Comparison of ENCODE assay signal across 9 mouse cellular contexts in the genomic region with DNA sequence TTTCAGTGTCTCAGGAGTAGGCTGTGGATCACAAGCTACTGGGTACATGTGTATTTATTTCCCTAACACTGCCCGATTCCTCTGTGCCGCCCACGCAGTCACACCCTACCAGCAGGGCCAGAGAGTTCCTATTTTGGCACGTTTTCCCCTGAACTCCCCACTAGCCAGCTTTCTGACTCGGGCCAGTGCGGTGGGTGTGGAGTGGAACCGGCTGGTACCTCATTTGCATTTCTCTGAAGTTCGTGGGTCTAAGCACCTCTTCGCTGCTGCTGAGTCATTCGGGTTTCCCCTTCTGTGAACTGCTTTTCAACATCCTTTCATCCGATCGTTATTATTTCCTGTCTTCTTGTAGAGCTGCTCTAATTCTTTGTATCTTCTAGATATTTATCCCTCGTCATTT. TPM values are rescaled to one million over a fixed set of nuclear protein-coding genes. Genes with fewer than 3 reads are reported as not detected.
A peak's percentile ranks its signal among the peaks of the same experiment; 100 is the strongest.
DNase-seq lines count a peak whose midpoint lies in the region; ATAC-seq and TF ChIP-seq lines count a peak whose summit lies in the region.
"Had no signal": no experiment of that assay in that cellular context is flagged by ENCODE, and none has a peak within 500 bp of the region (broad histone marks: within the 10 kb centered on the region; RNA-seq: fewer than 3 reads in every experiment).

No protein-coding gene starts in this region.

- no peak for TF ChIP-seq POLR2A in bone marrow macrophage, adult 2 months (IDR thresholded peaks at IDR 0.05; ENCODE audit: borderline replicate concordance, low read depth, low read length)

- no peaks in the 10 kb centered on the region for H3K36me3 ChIP-seq in macrophage (ENCODE audit: inconsistent target)
- no peaks in the 10 kb centered on the region for H3K36me3 ChIP-seq in kidney, embryonic 15.5 days
- no peaks in the 10 kb centered on the region for H3K36me3 ChIP-seq in neural tube, embryonic 15.5 days
- H3K36me3 ChIP-seq: limb, embryonic 13.5 days had no signal

- no peak overlapping the region for H3K9ac ChIP-seq in kidney, embryonic 15.5 days
- H3K9ac ChIP-seq in neural tube, embryonic 15.5 days (replicated peaks) = no peak overlapping the region
- H3K9ac ChIP-seq: limb, embryonic 13.5 days had no signal

- H3K4me2 ChIP-seq in kidney, embryonic 15.5 days = no peak overlapping the region
- no peak overlapping the region for H3K4me2 ChIP-seq in neural tube, embryonic 15.5 days
- H3K4me2 ChIP-seq: limb, embryonic 13.5 days had no signal

- H3K4me1 ChIP-seq in bone marrow macrophage, adult 2 months (ENCODE audit: control insufficient read depth, insufficient read depth, low read length) = peaks cover 70% of the 10 kb centered on the region
- H3K4me1 ChIP-seq in kidney, embryonic 15.5 days = 0 out of 2 replicates have a peak, but pooled peaks cover 3% of the 10 kb centered on the region
- no peaks in the 10 kb centered on the region for H3K4me1 ChIP-seq in neural tube, embryonic 15.5 days
- H3K4me1 ChIP-seq: limb, embryonic 13.5 days had no signal

- peak overlapping the region; percentile 61 for H3K27ac ChIP-seq in bone marrow macrophage, adult 2 months (ENCODE audit: insufficient read depth, low read depth, low read length)
- peak overlapping the region; percentile 12; the same call in 1 of the 2 replicates for H3K27ac ChIP-seq in macrophage
- H3K27ac ChIP-seq in kidney, embryonic 15.5 days = no peak overlapping the region
- no peak overlapping the region for H3K27ac ChIP-seq in layer of hippocampus, adult 2 months
- H3K27ac ChIP-seq in neural tube, embryonic 15.5 days (replicated peaks) = no peak overlapping the region
- H3K27ac ChIP-seq: limb, embryonic 13.5 days had no signal

- H3K27me3 ChIP-seq in kidney, embryonic 15.5 days = peaks cover 5% of the 10 kb centered on the region; the same call in 1 of the 2 replicates
- no peaks in the 10 kb centered on the region for H3K27me3 ChIP-seq in neural tube, embryonic 15.5 days (replicated peaks)
- H3K27me3 ChIP-seq: limb, embryonic 13.5 days had no signal

- DNase-seq in 3134 (ENCODE audit: extremely low read depth, insufficient read length, low spot score) (peak; percentile 73), A20 (ENCODE audit: low read depth, low spot score) (peak; percentile 85)
- no peak for DNase-seq in cerebellum, adult 11 months
- no peak for DNase-seq in layer of hippocampus, adult 2 months (ENCODE audit: low spot score in 2 of 2)

- H3K4me3 ChIP-seq in bone marrow macrophage, adult 2 months (ENCODE audit: insufficient read depth, low read length) = peak overlapping the region; percentile 4; the same call in 1 of the 2 replicates
- H3K4me3 ChIP-seq in macrophage (ENCODE audit: inconsistent target) = no peak overlapping the region
- no peak overlapping the region for H3K4me3 ChIP-seq in kidney, embryonic 15.5 days (replicated peaks)
- no peak overlapping the region for H3K4me3 ChIP-seq in layer of hippocampus, adult 2 months
- H3K4me3 ChIP-seq in neural tube, embryonic 15.5 days (replicated peaks) = no peak overlapping the region
- H3K4me3 ChIP-seq: limb, embryonic 13.5 days had no signal

- ATAC-seq in kidney, embryonic 15.5 days (replicated peaks; ENCODE audit: low FRiP score) = no peak
- no peak for ATAC-seq in neural tube, embryonic 15.5 days (ENCODE audit: low FRiP score)

- TF ChIP-seq CTCF in bone marrow macrophage, adult 2 months (IDR thresholded peaks at IDR 0.05; ENCODE audit: low read depth, low read length) = no peak
- no peak for TF ChIP-seq CTCF in layer of hippocampus, adult 2 months (conservative IDR thresholded peaks at IDR 0.05)

- H3K9me3 ChIP-seq in kidney, embryonic 15.5 days (replicated peaks) = no peaks in the 10 kb centered on the region
- no peaks in the 10 kb centered on the region for H3K9me3 ChIP-seq in neural tube, embryonic 15.5 days (replicated peaks)
- H3K9me3 ChIP-seq: limb, embryonic 13.5 days had no signal

- H3K79me2 ChIP-seq in macrophage (ENCODE audit: inconsistent target) = no peaks in the 10 kb centered on the region

- 2% methylated on average over 13 of the region's 13 CpGs for WGBS in macrophage (ENCODE audit: missing documents)
- 31% methylated on average over 13 of the region's 13 CpGs for WGBS in kidney, embryonic 15.5 days
- 48% methylated on average over 13 of the region's 13 CpGs for WGBS in neural tube, embryonic 15.5 days

RNA-seq across cellular contexts. Expression of a gene that starts 7.7 kb away (rescaled TPM):
- 181 and 222 TPM in 2 replicates for polyA plus RNA-seq in bone marrow macrophage, adult 2 months (2012; ENCODE audit: insufficient read depth, insufficient read length, missing spikeins)
- total RNA-seq in macrophage (2018; cell fraction: chromatin; rRNA removed) = 100 to 1,000 TPM; 113 to 961 (median 353) TPM
- 1,000 to 10,000 TPM in 2 of 26 experiments, 100 to 1,000 TPM in 24; 241 to 1,186 (median 606) TPM for total RNA-seq in macrophage (2018; cell fraction: cytosol; rRNA removed)
- total RNA-seq in macrophage (2018; cell fraction: nucleus; rRNA removed) = 1,000 to 10,000 TPM in 7 of 26 experiments, 100 to 1,000 TPM in 19; 164 to 1,820 (median 786) TPM
- polyA plus RNA-seq in macrophage (2018) = 132 to 265 TPM (median 207 TPM) in 3 replicates
- 3.2 and 3.5 TPM in 2 replicates for polyA plus RNA-seq in kidney, embryonic 15.5 days (2015; fragmentation: Nextera tagmentation; extraction: Ambion mirVana)
- total RNA-seq in layer of hippocampus, adult 2 months (2021) = 1 to 10 TPM; 2.7 TPM
- 4.5 and 6.9 TPM in 2 replicates for polyA plus RNA-seq in neural tube, embryonic 15.5 days (2015; fragmentation: Nextera tagmentation; extraction: Ambion mirVana)

RNA-seq across cellular contexts. Expression of a gene that starts 59.6 kb away (rescaled TPM):
- polyA plus RNA-seq in bone marrow macrophage, adult 2 months (2012; ENCODE audit: insufficient read depth, insufficient read length, missing spikeins) = 37.4 and 44.8 TPM in 2 replicates
- 100 to 1,000 TPM; 195 to 794 (median 326) TPM for total RNA-seq in macrophage (2018; cell fraction: chromatin; rRNA removed)
- total RNA-seq in macrophage (2018; cell fraction: cytosol; rRNA removed) = 10 to 100 TPM; 22.8 to 49.5 (median 35.7) TPM
- 100 to 1,000 TPM in 16 of 26 experiments, 10 to 100 TPM in 10; 78.6 to 356 (median 119) TPM for total RNA-seq in macrophage (2018; cell fraction: nucleus; rRNA removed)
- 28.8 to 76.6 TPM (median 37.9 TPM) in 3 replicates for polyA plus RNA-seq in macrophage (2018)
- polyA plus RNA-seq in kidney, embryonic 15.5 days (2015; fragmentation: Nextera tagmentation; extraction: Ambion mirVana) = 9.9 and 10.1 TPM in 2 replicates
- total RNA-seq in layer of hippocampus, adult 2 months (2021) = 10 to 100 TPM; 69.1 to 75.6 TPM
- 7.8 and 8.3 TPM in 2 replicates for polyA plus RNA-seq in neural tube, embryonic 15.5 days (2015; fragmentation: Nextera tagmentation; extraction: Ambion mirVana)

Comparison
In these comparisons a context has a peak if more than half of its experiments do, and no peak if none do; other contexts are left out.
1. DNase-seq: peak in 3134 (single experiment) and A20 (single experiment); none in cerebellum, adult 11 months (single experiment) and layer of hippocampus, adult 2 months (0 of 2).
2. H3K27ac ChIP-seq: peak in bone marrow macrophage, adult 2 months (single experiment) and macrophage (single experiment); none in kidney, embryonic 15.5 days (single experiment), layer of hippocampus, adult 2 months (single experiment) and neural tube, embryonic 15.5 days (single experiment).
3. RNA of a gene that starts 7.7 kb away (polyA plus RNA-seq): 181 to 222 TPM in bone marrow macrophage, adult 2 months and 132 to 265 TPM in macrophage; 4.5 to 6.9 TPM in neural tube, embryonic 15.5 days and 3.2 to 3.5 TPM in kidney, embryonic 15.5 days; every median in the first group is over 10 times any median in the second.